Mouse (Mus musculus) layer of hippocampus, postnatal 36 days (tissue): Measurements from ENCODE around the gene Thbs1. TPM values are rescaled to one million over a fixed set of nuclear protein-coding genes. Genes with fewer than 3 reads are reported as not detected.
A peak's percentile ranks its signal among the peaks of the same experiment; 100 is the strongest.

ENCODE experiments used
- DNase-seq, 2 experiments: peaks; one replicate each; pipeline ENCODE4 v3.0.0; 2022
- total RNA-seq, 2 experiments: library from RNA; stranded (reverse); gene quantifications; 2 replicates each; pipeline ENCODE4 v1.2.3; 2021

Gene Thbs1
- total RNA-seq, 2 experiments from 2014 or later = 1.9 to 2.7 TPM

DNA sequence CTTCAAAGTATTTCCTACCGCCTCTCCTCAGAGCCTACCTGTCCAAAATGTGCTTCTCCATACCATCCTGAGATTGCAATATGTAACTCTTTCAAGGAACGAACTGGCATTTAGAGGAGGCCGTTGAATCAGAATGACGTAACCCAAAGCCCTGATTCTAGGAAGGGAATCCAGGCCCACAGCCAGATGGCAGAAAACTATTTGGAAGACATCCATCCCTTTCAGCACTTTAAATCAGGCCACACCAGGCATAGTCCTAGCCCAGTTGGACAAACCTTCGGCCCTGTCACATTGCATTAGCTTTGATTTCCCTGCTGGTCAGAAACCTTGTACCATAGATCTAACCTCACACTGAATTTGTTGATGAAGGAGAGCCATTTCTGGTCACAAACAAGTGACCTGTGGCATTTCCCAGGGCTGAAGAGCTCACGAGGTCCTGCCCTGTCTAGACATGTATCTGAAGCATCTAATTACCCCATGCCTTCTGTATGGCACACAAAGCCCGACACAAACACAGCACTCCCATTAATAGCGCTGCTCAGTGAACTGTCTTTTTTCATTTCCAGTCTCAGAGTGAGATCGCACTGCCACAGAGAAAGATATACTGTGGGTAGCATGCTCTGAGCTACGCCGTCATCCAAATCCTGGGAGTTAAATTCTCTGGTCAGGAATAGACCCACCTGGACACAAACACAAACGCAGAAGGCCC is 38.3 kb downstream of the Thbs1 start:
- DNase-seq = peak; percentile 22 to 45

DNA sequence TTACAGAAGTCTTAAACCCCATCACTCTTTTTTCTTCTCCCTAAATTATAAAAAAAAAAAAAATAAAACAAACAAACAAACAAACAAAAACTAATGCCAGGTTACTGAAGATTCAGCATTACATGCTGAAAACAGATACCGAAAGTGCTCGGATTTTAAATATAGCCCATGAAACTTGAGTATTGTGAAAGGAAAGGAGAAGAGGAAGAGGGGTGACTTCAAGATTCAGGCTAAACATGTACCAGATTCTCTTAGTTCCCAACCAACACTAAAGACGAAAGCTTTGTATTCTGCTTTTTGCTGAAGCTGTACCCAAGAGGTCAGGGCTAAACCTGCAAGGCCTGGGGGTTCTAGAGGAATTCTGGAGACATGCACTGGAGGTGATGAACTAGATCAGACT is 46.4 kb downstream of the Thbs1 start:
- DNase-seq = no peak

DNA sequence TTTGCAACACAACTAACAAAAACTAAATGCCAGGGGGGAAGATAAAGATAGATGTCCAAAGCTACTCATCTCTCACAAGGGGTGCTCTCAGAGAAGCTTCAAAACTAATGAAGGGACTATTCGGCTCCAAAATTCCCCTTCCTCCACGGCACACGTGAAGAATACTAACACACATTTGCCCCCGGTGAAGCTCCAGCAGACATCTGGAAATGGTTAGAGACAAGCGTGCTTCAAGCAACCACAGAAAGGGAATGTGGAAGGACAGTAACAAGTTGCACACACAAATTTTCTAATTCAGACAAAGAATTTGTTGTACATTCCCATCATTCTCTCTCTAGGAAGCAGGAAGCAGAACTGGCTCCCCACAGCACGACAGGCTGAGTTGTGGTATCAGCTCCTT is 47.5 kb downstream of the Thbs1 start:
- DNase-seq = no peak

GRCm38 (mm10) chr2:118160547-118160946 is 48.9 kb downstream of the Thbs1 start:
- no peak for DNase-seq

DNA sequence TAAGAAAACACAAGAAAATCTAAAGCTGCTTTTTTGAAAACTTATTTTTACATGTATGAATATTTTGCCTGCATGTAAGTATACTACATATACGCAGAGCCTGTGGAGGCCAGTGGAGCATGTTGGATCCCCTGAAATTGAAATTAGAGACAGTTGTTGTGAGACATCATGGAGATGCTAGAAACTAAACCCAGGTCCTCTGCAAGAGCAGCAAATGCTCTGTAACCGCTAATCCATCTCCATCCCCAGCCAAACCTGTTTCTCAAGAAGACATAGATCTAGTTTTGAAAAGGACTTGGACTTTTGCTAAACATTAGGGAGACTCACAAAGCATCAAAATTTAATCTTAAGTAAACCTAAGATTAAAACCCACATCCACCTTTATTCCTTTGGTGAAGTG is 49.3 kb downstream of the Thbs1 start:
- no peak for DNase-seq

DNA sequence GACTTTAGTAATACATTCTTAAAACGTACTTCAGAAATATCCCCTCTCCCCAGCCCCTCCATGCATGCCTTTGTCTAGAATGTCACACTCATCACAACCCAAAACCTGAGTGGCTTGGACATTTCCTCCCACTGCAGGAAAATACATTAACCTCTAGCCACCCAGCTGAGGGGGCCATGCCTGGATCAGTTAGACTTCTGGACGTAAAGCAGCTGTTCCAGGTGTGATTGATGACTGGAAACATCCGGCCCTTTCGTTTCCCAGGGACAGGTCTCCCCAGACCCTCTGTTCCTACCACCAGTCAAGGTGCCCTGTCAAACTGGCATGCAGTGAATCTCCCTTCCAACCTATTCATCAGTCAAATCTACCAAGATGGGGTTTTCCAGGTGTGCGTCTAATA is 50.8 kb downstream of the Thbs1 start:
- DNase-seq = no peak

GRCm38 (mm10) chr2:118164137-118164536 is 52.5 kb downstream of the Thbs1 start:
- no peak for DNase-seq

DNA sequence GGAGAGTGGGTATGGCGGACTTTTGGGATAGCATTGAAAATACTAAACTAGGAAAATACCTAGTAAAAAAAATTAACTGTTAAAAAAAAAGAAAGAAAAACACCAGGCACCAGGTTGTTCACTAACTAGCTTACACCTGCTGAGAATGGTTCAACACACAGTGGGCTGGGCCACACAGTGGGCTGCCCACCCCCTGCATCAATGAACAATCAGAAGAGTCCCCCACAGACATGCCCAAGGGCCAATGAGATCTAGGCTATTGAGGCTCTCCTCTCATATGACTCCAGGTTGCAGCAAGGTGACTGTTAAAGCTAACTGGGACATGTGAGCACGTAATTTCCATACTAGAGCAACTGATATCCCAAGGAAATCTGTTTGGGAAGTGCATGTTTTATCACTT is 54.0 kb downstream of the Thbs1 start:
- DNase-seq = no peak

DNA sequence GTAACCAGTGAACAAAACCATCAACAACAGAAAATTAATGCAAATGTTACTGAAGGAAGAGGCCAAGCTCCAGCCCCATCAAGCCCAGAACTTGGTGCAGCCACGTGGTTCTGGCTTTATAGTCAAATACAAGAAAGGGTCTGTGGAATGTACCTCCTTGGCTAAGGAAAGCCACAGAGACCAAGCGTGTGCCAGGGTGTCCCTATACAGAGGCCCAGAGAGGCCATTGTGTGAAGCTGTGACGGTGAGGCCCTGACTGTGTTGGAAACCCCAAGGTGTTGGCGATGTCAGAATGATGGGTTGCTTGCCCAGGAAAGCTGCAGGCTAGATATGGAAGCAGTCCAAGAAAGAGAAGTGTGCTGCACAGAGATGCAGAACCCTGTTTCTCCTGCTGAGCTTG is 56.1 kb downstream of the Thbs1 start:
- DNase-seq = no peak

GRCm38 (mm10) chr2:118168225-118168624 is 56.5 kb downstream of the Thbs1 start:
- no peak for DNase-seq

DNA sequence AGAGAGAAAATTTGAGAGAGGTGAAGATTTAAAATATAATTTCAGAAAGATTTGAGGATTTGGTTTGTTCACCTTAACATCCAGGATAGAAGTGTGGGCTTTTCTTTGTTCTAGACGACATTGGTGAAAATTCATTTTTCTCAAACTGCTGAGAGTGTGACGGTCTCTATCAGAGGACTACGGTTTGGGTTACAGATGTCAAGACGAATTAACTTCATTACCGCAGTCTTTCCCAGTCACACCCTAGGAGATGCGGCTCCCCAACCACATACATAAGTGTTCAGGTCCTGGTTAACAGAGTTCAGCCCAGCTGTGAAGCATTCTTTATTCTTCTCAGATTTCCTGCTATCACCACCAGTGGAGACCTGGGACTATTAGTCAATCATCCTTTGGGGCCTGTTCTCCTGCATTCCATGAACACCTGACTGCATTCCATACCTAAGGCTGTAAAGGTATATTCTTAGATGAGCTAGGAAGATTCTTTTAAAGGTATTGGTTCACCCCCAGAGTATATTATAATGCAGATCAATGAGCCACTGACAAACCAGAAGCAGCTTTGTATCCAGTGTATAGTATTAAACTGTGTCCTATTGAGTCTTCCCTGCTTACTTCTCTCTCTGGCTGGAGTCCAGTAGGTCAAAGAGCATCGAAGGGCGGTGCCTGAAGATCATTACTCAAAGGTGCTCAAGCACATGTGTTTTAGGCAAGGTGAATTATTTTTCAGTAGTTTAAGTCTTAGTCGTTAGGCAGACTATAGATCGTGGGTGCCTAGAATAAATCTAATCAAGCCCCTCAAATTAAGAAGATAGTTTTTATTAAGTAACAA is 63.1 kb downstream of the Thbs1 start:
- no peak for DNase-seq

Other genes with a start within 250 kb of the Thbs1 start
- gene Fsip1, start 145.1 kb downstream of the Thbs1 start, total RNA-seq = under 1 TPM; 0.52 to 0.88 TPM